Mouse (Mus musculus) brain, embryonic 14.5 days (tissue): ENCODE results near the gene Nubpl. TPM values are rescaled to one million over a fixed set of nuclear protein-coding genes. Genes with fewer than 3 reads are reported as not detected.

Source experiments
- DNase-seq: peaks from one replicate; pipeline ENCODE4 v3.0.0-alpha.2; 2011; ENCODE audit warnings: low read depth
- CTCF ChIP-seq: fragments of 200-500 bp; IDR thresholded peaks from 2 replicates; pipeline ENCODE4 v1.5.1; 2012; ENCODE audit warnings: inconsistent platforms, mild to moderate bottlenecking, moderate library complexity, borderline replicate concordance; ENCODE audit not compliant: insufficient read depth, insufficient read length; ENCODE audit errors: extremely low read depth
- POLR2A ChIP-seq: fragments of 200-500 bp; IDR thresholded peaks from 2 replicates; pipeline ENCODE4 v1.6.1; 2012; ENCODE audit warnings: mild to moderate bottlenecking, inconsistent platforms, borderline replicate concordance; ENCODE audit not compliant: poor library complexity, insufficient read depth, insufficient read length, severe bottlenecking; ENCODE audit errors: extremely low read depth
- polyA plus RNA-seq: library from polyadenylated mRNA; depleted of rRNA; stranded (reverse); fragments of >200 nt; gene quantifications from 2 replicates; pipeline ENCODE4 v1.2.3, GENCODE M21; 2012

Gene Nubpl
- polyA plus RNA-seq, 1 experiment, result 3.8 TPM

DNA sequence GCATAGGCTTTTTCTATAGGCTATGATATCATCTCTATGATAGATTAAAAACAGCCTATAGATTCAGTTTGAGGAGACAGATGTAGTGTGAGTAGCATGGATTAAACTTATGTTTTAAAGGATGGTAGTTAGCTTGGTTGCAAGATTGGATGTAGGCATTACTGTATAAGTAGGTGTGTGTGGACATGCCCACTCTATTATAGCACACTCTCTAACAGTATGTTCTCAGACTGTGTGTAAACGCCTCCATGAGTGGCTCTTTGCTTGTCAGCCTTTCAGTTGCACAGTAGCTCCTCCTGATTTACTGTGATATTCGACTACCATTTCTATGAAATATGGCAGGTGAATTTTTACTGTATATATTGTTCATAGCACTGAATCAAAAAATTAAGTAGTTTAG, 205.4 kb downstream of the Nubpl start:
- TF ChIP-seq CTCF (no peak), POLR2A (no peak)
- DNase-seq, result no peak

DNA sequence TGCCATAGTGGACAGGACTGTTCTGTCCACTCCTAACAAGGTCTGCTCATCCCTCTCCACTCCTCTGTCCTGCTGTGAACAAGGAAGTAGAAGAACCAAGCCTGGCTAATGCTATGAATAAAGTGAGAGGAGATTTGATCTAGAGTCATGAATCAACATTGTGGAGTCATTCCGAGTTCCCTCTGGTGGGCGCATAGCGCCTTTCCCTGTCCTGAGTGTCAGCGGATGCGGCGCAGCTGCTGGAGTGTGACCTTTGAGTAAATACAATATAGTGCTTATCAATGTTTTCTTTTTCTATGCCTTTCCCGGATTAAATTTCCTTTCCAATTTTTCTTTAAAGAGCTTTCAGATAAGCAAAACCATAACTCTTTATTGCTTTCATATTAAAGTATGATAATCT, 208.8 kb downstream of the Nubpl start:
- TF ChIP-seq CTCF (no peak), POLR2A (no peak)
- no peak for DNase-seq

DNA sequence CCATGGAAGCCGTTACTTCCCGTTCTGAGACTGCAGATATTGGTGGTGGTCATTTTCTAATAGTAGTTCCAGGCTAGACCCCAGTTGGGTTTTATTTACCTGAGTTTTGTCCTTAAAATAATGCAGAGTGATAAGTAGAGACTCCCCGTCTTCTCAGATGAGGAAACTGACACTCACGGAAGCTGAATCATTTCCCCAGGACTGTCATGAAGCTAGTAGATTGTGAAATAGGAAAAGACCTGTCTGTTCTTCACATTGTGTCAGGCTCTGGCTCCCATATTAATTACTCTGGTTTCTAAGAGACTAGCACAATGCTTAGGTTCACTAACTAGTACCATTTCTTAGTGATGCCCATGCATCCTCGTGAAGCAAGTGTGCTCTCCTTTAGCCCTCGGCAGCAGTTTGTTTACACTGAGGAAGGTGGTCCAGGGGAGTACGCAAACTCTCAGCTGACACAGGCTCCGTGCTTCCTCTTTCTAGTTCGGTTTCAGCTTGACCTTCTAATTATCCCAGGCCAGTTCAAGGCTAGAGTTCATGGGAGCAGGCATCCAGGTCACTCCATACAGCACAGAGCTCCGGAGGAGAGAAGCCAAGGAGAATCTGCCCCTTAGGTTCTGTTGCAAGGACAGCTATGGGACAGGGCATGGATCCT, 209.9 kb downstream of the Nubpl start:
- no peak for DNase-seq
- TF ChIP-seq POLR2A (no peak), CTCF (no peak)

DNA sequence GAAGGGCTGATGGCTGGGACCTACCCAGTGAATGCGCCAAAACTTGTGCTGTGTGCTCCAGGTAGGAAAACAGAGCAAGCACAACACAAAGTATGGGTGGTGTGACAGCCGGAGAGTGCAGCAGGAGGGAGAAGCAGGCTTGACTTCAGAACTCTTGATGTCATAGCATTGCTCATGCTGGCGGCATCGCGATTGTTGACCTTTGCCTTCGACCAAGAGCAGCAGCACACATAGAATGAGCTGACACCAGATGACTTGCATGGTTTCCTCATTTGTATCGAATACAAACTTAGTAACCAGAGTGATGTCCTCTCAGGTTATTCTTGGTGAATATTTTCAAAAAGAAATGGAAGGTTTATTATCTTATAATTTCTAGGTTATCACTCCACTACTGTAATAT, 211.1 kb downstream of the Nubpl start:
- no peak for DNase-seq
- no peak for TF ChIP-seq POLR2A
- TF ChIP-seq CTCF, result no peak

DNA sequence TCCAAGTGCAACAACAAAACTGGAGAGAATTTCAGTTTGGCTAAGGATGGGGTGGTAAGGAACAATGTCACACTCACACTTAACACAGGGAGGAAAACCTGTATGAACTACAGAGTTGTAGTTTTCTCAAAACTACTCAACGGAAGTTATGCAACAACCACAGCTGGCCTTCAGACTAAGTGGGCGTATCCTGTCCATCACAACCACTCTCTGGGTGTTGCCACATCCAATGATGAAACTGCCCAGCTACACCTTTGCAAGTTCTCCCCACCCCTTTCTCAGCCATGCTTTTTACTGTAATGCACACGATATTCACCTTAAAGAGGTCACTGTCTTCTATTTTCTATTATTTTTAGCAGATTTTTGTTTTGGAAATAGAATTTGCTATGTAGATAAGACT, 217.3 kb downstream of the Nubpl start:
- no peak for DNase-seq
- TF ChIP-seq CTCF (no peak), POLR2A (no peak)

DNA sequence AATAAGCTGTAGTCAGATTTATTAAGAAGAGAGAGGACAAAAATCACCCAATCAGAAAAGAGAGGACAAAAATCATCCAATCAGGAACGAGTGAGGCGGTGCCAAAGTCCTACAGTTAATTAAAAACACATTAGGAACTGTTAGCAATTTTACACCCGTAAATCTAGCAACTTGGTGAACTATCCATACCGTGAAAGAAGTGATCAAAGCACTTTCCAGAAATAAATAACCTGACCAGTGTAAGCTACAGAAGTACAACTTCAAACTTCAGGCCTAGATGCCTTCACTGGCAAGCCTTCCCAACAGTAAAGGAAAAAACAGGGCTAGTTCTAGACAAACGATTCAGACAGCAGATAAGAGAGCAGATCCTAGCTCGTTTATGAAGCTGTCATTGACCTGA, 220.1 kb downstream of the Nubpl start:
- TF ChIP-seq POLR2A (no peak), CTCF (no peak)
- DNase-seq, result no peak

DNA sequence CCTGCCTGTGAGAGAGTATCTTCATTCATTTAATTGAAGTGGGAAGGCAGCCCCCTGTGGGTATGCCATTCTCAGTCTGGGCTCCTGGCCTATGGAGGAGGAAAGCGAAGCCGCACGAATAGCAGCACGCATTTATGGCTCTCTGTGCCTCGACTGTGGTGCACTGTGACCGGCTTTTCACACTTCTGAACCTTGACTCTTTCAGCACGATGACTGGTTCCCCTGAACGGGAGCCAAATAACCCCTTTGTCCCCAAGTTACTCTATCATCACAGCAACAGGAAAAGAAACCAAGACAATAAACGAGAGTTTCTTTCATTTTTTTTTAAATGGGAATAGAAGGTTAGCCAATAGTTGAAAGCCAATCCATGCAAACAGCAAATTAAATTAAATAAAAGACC, 220.9 kb downstream of the Nubpl start:
- no peak for TF ChIP-seq CTCF
- no peak for TF ChIP-seq POLR2A

DNA sequence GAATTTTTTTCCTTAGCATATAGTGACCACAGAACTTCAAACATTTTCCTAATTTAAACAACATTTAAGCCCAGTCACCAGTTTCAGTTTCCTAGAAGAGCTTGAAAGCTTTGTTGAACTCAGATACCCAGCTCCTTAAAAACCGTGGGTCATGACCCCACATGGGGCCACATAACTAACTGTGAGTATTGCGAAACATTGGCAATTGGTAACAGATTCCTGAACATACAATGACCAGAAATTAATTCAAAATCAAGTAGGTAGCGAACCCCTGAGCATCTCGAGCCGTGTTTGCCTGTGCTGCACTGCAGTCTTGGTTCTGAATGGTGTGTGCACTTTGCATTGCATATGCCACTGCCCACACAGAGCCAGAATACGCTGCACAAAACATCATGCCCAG, 221.6 kb downstream of the Nubpl start:
- TF ChIP-seq POLR2A, result no peak
- no peak for TF ChIP-seq CTCF
- DNase-seq, result no peak

More for the DNA sequence above, 220.9 kb downstream of the Nubpl start:
- DNase-seq, result no peak

DNA sequence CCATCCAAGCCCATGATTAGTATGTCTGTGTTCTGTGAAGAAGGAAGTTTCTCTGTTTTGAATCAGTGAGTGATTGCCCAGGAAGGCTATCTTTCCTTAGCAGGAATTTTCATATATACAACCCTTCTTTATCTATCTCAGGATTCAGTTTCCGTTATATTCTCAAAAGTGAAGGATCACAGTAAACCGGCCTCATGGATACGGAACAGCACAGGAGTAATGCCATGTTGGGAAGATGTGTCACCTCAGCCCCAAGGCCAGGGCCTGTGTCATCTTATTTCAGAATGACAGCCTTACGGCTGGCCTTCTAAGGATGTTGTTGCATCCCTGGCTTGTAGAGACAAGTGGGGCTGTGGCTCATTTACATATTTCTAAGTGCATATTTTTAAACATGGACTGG, 231.0 kb downstream of the Nubpl start:
- no peak for DNase-seq

DNA sequence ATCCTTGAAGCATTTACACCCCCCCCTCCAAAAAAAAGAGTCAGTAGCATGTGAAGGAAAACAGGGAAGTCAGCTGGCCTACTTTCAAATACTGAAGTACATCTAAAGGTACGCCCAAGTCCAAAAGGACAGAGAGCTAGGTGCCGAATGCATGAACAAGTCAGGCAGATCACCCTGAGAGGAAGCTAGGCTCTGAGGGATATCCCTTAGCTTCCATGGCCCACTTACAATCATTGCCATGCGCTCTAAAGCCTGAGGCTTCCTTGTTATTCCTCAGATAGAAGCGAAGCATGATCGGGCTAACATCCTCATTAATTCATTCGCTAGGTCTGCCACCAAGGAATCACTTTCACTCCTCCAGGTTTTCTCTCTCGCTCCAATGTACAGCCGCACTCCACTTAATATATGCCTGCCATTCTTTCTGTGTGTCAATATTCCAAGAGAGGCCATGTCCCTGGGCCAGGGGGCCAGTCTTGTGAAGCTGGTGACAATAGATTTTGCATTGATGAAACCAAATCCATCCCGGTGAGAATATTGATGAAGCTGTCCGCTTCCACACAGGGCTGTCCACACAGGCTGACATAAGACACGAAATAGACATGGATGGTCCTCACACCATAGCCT, 237.7 kb downstream of the Nubpl start:
- peak; percentile 49 for DNase-seq
- TF ChIP-seq CTCF, result no peak

More for the DNA sequence above, 231.0 kb downstream of the Nubpl start:
- TF ChIP-seq POLR2A, result no peak
- TF ChIP-seq CTCF, result no peak

DNA sequence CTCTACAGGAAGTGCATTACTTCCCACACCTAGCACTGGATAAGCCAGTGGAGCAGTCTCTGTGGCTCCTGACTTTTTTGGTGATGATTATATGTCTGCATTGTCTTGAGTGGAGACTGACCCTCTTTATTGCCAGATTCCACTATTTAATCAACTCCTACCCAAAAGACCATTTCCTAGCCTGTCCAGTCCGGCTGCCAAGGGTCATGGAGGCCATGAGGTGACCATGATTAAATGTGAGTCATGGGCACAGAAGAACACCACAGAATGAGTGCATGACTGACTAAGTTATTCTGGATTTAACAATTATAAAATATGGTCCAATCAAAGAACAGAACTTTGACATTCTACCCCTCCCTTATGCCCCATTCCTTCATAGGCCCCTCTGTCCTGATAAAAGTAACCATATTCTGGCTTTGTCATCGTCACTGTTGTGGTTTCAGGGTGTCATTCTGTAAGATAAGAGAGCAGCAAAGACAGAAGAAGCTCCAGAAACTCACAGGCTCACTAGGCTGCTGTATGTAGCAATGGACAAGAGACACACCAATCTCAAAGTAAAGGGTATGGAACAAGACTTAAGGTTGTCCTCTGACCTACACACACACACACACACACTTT, 240.7 kb downstream of the Nubpl start:
- TF ChIP-seq POLR2A (no peak), CTCF (no peak)
- DNase-seq, result no peak

DNA sequence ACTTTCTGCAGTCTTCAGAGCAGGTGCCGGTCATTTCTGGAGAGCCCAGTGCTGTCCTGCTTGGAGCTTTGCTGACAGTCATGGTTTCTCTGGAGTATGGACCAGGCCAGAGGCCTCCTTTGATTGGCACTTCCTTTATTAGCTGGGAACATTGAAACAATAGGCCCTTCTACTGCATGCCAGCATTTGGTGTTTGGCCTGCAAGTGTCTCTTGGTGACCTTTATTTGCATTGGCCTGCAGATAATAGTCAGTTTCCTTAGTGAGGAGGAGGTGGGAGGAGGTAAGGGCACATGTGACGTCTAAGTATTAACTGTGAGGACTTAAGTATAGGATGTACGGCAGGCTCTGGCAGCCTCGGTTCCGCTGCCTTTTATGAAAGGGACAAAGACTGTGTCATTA, 249.1 kb downstream of the Nubpl start:
- no peak for TF ChIP-seq POLR2A
- TF ChIP-seq CTCF, result no peak
- DNase-seq, result peak; percentile 44

DNA sequence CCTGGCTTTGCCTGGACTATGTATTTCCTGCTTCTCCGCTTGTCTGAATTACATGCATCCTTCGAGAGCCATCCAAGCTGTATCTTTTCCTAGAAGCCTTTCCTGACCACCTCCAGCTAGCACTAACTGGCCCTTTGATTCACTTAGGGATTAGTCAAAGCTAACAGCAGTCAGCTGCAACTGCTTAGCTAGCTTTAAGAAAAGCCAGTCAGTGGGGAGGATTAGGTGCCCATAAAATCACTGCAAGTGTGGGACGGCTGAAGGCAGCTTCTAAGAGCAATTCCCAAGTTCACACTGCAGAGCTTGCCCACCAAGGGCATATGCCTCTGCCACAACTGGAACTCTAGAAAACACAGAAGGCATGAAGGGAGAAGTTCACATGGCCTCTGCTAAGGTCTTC, 252.7 kb downstream of the Nubpl start:
- no peak for DNase-seq
- TF ChIP-seq CTCF (no peak), POLR2A (no peak)
